Mouse (Mus musculus) heart, postnatal 0 days (tissue): ENCODE results near the gene Emx2.

ENCODE experiments used
- CTCF ChIP-seq: IDR thresholded peaks from 2 replicates; pipeline ENCODE4 v1.5.1; 2016; ENCODE audit warnings: antibody characterized with exemption, control low read depth, low read depth
- EP300 ChIP-seq: IDR thresholded peaks from 2 replicates; pipeline ENCODE4 v1.6.1; 2016; ENCODE audit warnings: antibody characterized with exemption, low read depth

GRCm38 (mm10) chr19:59459811-59460241 lies 1.7 kb downstream of the Emx2 start:
- no peak for TF ChIP-seq CTCF
- no peak for TF ChIP-seq EP300
